Mouse (Mus musculus): ENCODE measurements around the gene Chd8. TPM values are rescaled to one million over a fixed set of nuclear protein-coding genes. Genes with fewer than 3 reads are reported as not detected.
A peak's percentile ranks its signal among the peaks of the same experiment; 100 is the strongest.

The Chd8 gene
- polyA plus RNA-seq, 1 experiment from 2014 or later, result 50.4 TPM

DNA sequence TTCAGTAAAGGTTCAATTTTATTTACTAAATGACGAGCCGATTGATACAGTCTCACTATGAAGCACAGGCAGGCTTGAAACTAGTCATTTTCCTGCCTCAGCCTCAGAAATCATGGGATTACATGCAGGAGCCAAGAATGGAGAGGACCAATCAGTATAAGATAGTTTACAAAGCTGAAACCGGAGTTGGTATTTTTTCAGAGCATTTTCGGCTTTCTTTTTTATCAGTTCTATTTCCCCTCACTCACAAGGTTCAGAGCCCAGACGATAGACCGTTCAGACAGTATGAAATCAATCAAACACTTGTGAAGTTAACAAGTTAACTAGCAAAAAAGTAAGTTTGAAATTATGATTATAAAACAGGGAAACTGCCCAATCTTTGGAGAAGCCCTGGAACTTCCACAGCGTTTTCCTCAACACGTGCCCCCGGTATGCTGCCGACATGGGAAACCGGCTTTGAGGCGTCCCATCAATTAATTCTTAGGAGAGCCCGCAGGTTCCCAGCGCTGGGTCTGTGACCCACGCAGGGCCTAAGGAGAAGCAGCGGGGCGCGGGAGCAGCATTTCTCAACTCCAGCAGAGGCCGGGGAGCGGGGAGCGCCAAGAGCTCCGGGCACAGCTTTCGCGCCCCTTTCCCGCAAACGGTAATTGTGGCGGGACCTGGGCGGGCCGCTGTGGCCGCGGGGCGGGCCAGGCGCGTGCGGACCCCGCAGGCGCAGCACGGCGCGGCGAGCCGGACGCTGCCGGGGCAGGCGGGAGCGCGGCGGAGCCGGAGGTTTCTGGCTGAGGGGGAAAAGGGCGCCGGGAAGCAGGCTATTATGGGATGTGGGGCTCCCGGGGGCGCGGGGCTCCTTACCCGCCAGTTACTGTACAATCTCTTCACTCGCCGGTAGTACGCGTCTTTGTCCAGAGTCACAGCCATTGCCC is 61.1 kb downstream of the Chd8 start:
- peak overlapping the region; percentile 99 for H3K9ac ChIP-seq (replicated peaks)
- under 1% methylated on average over 59 of the region's 59 CpGs for WGBS
- H3K9me3 ChIP-seq, result no peaks in the 10 kb centered on the region
- peaks cover 26% of the 10 kb centered on the region for H3K36me3 ChIP-seq
- peak overlapping the region; percentile 93 for H3K27ac ChIP-seq
- H3K4me1 ChIP-seq (replicated peaks), result peaks cover 25% of the 10 kb centered on the region
- no peak; the same call in 1 of the 2 replicates for ATAC-seq
- H3K4me2 ChIP-seq (replicated peaks), result peak overlapping the region; percentile 89
- H3K4me3 ChIP-seq (replicated peaks), result peak overlapping the region; percentile 100
- H3K27me3 ChIP-seq, result no peaks in the 10 kb centered on the region

DNA sequence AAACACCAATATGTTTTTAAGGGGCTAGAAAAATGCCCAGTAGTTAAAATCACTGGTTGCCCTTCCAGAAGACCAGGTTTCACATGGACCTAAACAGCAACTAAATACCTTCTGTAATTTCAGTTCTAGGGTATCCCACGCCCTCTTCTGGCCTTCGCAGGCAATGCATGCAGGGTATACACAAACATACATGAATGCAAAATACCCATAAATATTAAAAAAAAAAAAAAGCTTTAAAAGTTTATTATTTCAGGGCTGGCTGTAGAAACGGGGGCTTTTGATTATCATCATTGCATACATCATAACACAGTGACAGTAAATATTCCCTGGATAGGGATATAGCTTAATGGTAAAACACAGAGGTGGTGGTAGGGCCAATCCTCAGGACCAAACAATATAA is 61.9 kb downstream of the Chd8 start:
- Histone ChIP-seq H3K27me3 (no peaks in the 10 kb centered on the region), H3K4me3 (replicated peaks) (peak overlapping the region; percentile 100), H3K27ac (no peak overlapping the region), H3K4me2 (replicated peaks) (peak overlapping the region; percentile 89), H3K9me3 (no peaks in the 10 kb centered on the region), H3K36me3 (peaks cover 21% of the 10 kb centered on the region), H3K9ac (replicated peaks) (peak overlapping the region; percentile 99), H3K4me1 (replicated peaks) (peaks cover 25% of the 10 kb centered on the region)
- no peak for ATAC-seq
- WGBS, result 15% methylated on average over 3 of the region's 3 CpGs

DNA sequence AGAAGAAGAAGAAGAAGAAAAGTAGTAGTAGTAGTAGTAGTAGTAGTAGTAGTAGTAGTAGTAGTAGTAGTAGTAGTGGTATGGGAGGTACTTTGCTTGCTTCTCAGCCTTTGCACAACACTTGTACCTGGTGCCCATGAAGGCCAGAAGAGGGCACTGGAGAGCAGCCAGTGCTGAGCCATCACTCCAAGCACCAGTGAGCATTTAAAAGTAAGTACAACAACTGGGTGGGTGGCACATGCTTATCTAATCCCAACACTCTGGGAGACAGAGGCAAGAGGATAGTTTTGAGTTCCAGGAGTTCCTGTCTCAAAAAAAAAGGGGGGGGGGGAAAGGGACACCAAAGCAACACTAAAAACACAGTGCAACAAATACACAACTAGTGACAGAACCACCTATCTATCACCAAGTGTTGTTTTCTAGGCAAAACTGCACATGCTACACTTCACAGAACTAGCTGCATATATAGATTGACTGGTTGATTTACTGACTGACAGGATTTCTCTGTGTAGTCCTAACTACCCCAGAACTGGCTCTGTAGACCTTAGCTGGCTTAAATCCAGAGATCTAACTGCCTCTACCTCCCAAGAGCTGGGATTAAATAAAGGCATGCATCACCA is 66.7 kb downstream of the Chd8 start:
- no peak overlapping the region for H3K4me3 ChIP-seq (replicated peaks)
- ATAC-seq, result no peak
- no peak overlapping the region for H3K9ac ChIP-seq (replicated peaks)
- H3K36me3 ChIP-seq, result peaks cover 6% of the 10 kb centered on the region
- H3K27ac ChIP-seq, result no peak overlapping the region
- H3K4me1 ChIP-seq (replicated peaks), result peaks cover 10% of the 10 kb centered on the region
- no peaks in the 10 kb centered on the region for H3K9me3 ChIP-seq
- H3K4me2 ChIP-seq (replicated peaks), result no peak overlapping the region
- H3K27me3 ChIP-seq, result no peaks in the 10 kb centered on the region

- Histone ChIP-seq H3K27me3 (no peaks in the 10 kb centered on the region), H3K4me3 (replicated peaks) (no peak overlapping the region), H3K9ac (replicated peaks) (no peak overlapping the region), H3K27ac (no peak overlapping the region), H3K4me1 (replicated peaks) (no peaks in the 10 kb centered on the region), H3K36me3 (peaks cover 6% of the 10 kb centered on the region), H3K4me2 (replicated peaks) (no peak overlapping the region), H3K9me3 (no peaks in the 10 kb centered on the region)
- ATAC-seq, result no peak
- 88% methylated on average over 2 of the region's 2 CpGs for WGBS
Observed at GRCm38 (mm10) chr14:52189519-52189918, 68.1 kb downstream of the Chd8 start.

- Histone ChIP-seq H3K9ac (replicated peaks) (no peak overlapping the region), H3K4me3 (replicated peaks) (no peak overlapping the region), H3K27ac (no peak overlapping the region), H3K4me2 (replicated peaks) (no peak overlapping the region), H3K4me1 (replicated peaks) (no peaks in the 10 kb centered on the region), H3K36me3 (0 out of 2 replicates have a peak, but pooled peaks cover 3% of the 10 kb centered on the region), H3K27me3 (no peaks in the 10 kb centered on the region), H3K9me3 (no peaks in the 10 kb centered on the region)
- ATAC-seq, result no peak
- WGBS, result 96% methylated on average over 1 of the region's 1 CpGs
Observed at GRCm38 (mm10) chr14:52188788-52189187, 68.8 kb downstream of the Chd8 start.

GRCm38 (mm10) chr14:52166571-52166970 is 91.0 kb downstream of the Chd8 start:
- Histone ChIP-seq H3K4me1 (replicated peaks) (no peaks in the 10 kb centered on the region), H3K9me3 (no peaks in the 10 kb centered on the region), H3K27ac (no peak overlapping the region), H3K27me3 (no peaks in the 10 kb centered on the region), H3K36me3 (peaks cover 73% of the 10 kb centered on the region), H3K4me2 (replicated peaks) (no peak overlapping the region), H3K4me3 (replicated peaks) (no peak overlapping the region), H3K9ac (replicated peaks) (no peak overlapping the region)
- 90% methylated on average over 2 of the region's 2 CpGs for WGBS
- no peak for ATAC-seq

DNA sequence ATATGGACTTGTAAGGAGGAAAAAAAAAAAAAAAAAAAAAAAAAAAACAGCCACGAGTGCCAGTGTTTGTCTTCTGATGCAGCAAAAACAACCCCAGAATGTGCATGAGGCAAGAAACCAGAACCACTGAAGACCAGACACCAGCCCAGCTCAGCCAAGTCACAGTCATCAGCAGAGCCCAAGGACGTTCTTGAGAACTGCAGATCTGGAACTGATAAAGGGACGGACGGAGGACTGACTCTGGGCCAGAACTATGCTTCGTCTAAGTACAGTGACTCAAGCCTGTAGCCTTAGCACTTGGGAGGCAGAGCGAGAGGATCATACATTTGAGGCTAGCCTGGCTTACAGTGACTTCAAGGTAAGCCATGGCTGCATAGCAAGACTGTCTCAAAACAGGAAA is 96.7 kb downstream of the Chd8 start:
- no peak for ATAC-seq
- Histone ChIP-seq H3K4me1 (replicated peaks) (no peaks in the 10 kb centered on the region), H3K4me3 (replicated peaks) (no peak overlapping the region), H3K27me3 (no peaks in the 10 kb centered on the region), H3K27ac (no peak overlapping the region), H3K4me2 (replicated peaks) (no peak overlapping the region), H3K9ac (replicated peaks) (no peak overlapping the region), H3K9me3 (no peaks in the 10 kb centered on the region), H3K36me3 (peaks cover 75% of the 10 kb centered on the region)
- WGBS, result 91% methylated on average over 6 of the region's 6 CpGs

DNA sequence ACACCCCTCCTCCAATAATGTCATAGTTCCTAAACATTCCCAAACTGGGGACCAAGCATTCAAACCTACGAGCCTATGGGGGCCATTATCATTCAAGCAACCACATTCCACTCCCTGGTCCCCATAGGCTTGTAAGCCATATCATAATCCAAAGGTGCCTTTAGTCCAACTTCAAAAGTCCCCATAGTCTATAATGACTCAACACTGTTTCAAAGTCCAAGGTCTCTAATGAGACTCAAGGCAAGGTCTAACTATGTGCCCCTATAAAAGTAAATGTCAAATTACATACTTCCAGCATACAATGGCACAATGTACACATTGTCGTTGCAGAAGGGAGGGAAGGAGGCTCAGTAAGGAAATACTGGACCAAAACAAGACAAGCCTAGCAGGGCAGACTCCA is 102.6 kb downstream of the Chd8 start:
- no peaks in the 10 kb centered on the region for H3K9me3 ChIP-seq
- 93% methylated on average over 2 of the region's 2 CpGs for WGBS
- H3K4me1 ChIP-seq (replicated peaks), result peaks cover 12% of the 10 kb centered on the region
- H3K27me3 ChIP-seq, result no peaks in the 10 kb centered on the region
- no peak overlapping the region for H3K27ac ChIP-seq
- no peak for ATAC-seq
- H3K4me3 ChIP-seq (replicated peaks), result no peak overlapping the region
- H3K36me3 ChIP-seq, result peaks cover 23% of the 10 kb centered on the region
- no peak overlapping the region for H3K4me2 ChIP-seq (replicated peaks)
- no peak overlapping the region for H3K9ac ChIP-seq (replicated peaks)

DNA sequence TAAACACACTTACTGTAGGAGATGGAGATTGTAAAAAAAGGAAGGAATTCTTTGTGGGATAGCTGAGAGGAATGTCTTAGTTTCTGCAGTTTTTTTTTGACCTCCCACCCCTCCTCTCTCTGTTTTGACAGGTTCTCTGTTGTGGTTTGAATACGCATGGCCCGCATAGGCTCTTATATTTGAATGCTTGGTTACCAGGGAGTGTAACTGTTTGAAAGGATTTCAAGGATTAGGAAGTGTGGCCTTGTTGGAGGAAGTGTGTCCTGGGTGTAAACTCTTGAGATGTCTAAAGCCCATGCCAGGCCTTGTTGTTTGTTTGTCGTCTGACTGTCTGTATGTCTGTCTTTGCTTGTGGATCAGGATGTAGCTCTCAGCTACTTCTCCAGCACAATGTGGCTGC is 105.0 kb downstream of the Chd8 start:
- H3K27me3 ChIP-seq, result no peaks in the 10 kb centered on the region
- H3K9ac ChIP-seq (replicated peaks), result peak overlapping the region; percentile 28; the same call in 1 of the 2 replicates
- ATAC-seq, result peak; percentile 62
- H3K4me1 ChIP-seq (replicated peaks), result peaks cover 12% of the 10 kb centered on the region
- 18% methylated on average over 3 of the region's 3 CpGs for WGBS
- no peak overlapping the region for H3K27ac ChIP-seq
- no peaks in the 10 kb centered on the region for H3K9me3 ChIP-seq
- H3K4me3 ChIP-seq (replicated peaks), result no peak overlapping the region
- peaks cover under 1% of the 10 kb centered on the region for H3K36me3 ChIP-seq
- peak overlapping the region; percentile 34; the same call in 1 of the 2 replicates for H3K4me2 ChIP-seq (replicated peaks)

DNA sequence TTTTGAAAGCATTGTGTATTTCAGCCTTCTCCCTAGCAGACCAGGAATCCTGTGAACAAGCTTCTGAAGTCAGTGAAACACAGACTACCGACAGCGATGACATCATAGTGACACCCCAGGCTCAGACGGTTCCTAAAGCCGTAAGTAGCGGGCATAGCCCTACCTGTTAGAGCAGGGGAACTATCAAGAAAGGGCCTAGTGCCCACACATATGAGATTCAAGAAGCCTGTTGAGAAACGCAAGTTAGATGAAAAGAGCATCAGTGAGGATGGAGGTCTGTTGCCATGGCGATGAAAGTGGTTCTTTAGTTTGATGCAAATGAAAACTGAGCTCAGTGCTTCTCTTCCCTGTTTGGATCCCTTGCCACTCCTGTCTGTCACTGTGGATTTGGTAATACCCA is 105.4 kb downstream of the Chd8 start:
- Histone ChIP-seq H3K4me1 (replicated peaks) (peaks cover 12% of the 10 kb centered on the region), H3K27me3 (no peaks in the 10 kb centered on the region), H3K27ac (peak overlapping the region; percentile 25; the same call in 1 of the 2 replicates), H3K36me3 (no peaks in the 10 kb centered on the region), H3K9ac (replicated peaks) (peak overlapping the region; percentile 28; the same call in 1 of the 2 replicates), H3K4me2 (replicated peaks) (peak overlapping the region; percentile 34), H3K9me3 (no peaks in the 10 kb centered on the region), H3K4me3 (replicated peaks) (peak overlapping the region; percentile 6; the same call in 1 of the 2 replicates)
- ATAC-seq, result peak; percentile 53
- WGBS, result 14% methylated on average over 7 of the region's 7 CpGs

- ATAC-seq, result no peak
- peaks cover 12% of the 10 kb centered on the region for H3K4me1 ChIP-seq (replicated peaks)
- H3K36me3 ChIP-seq, result no peaks in the 10 kb centered on the region
- H3K4me2 ChIP-seq (replicated peaks), result no peak overlapping the region
- no peaks in the 10 kb centered on the region for H3K27me3 ChIP-seq
- no peaks in the 10 kb centered on the region for H3K9me3 ChIP-seq
- no peak overlapping the region for H3K27ac ChIP-seq
- no peak overlapping the region for H3K9ac ChIP-seq (replicated peaks)
- WGBS, result 57% methylated on average over 4 of the region's 4 CpGs
- H3K4me3 ChIP-seq (replicated peaks), result no peak overlapping the region
Observed at GRCm38 (mm10) chr14:52149888-52150287, 107.7 kb downstream of the Chd8 start.

Data from midbrain, embryonic 13.5 days (tissue).